Mouse (Mus musculus) embryonic fibroblast, embryonic 13.5 days (primary cell): ENCODE measurements around the gene Sdk1.

Source experiments
- CTCF ChIP-seq: IDR thresholded peaks from 2 replicates; pipeline ENCODE4 v1.5.1; 2011; ENCODE audit warnings: mild to moderate bottlenecking, control low read depth, low read length, moderate library complexity, borderline replicate concordance; ENCODE audit not compliant: insufficient read depth
- POLR2A ChIP-seq: IDR thresholded peaks from 2 replicates; pipeline ENCODE4 v1.6.1; 2011; ENCODE audit warnings: low read depth, mild to moderate bottlenecking, control low read depth, low read length, moderate library complexity

GRCm38 (mm10) chr5:141390541-141390940 is 149.3 kb downstream of the Sdk1 start:
- TF ChIP-seq CTCF, result no peak
- TF ChIP-seq POLR2A, result no peak
